Mouse (Mus musculus) spleen, postnatal 10 days (tissue): ENCODE measurements around the gene Slc47a1.
"Not testable (repeated sequence)": the region's sequence is repeated elsewhere in the genome, so short reads cannot be mapped to it uniquely, and the experiment has no call there.

ENCODE experiments used
- DNase-seq, 2 experiments: peaks; one replicate each; pipeline ENCODE4 v3.0.0; 2021 to 2022; ENCODE audit warnings: low spot score in 2 of 2

The Slc47a1 gene

GRCm38 (mm10) chr11:61319233-61319922, 58.8 kb downstream of the Slc47a1 start:
- no peak for DNase-seq

- no peak for DNase-seq
Observed at GRCm38 (mm10) chr11:61316864-61317263, 61.3 kb downstream of the Slc47a1 start.

GRCm38 (mm10) chr11:61310321-61310720, 67.8 kb downstream of the Slc47a1 start:
- DNase-seq, result no peak

GRCm38 (mm10) chr11:61309831-61310230, 68.3 kb downstream of the Slc47a1 start:
- DNase-seq, result no peak

GRCm38 (mm10) chr11:61307795-61308194, 70.3 kb downstream of the Slc47a1 start:
- DNase-seq, result peak in 1 of 2 experiments; percentile 35

GRCm38 (mm10) chr11:61305377-61305776, 72.8 kb downstream of the Slc47a1 start:
- peak; percentile 40 to 73 for DNase-seq

GRCm38 (mm10) chr11:61304535-61304934, 73.6 kb downstream of the Slc47a1 start:
- DNase-seq, result not testable (repeated sequence)

GRCm38 (mm10) chr11:61300716-61301392, 77.3 kb downstream of the Slc47a1 start:
- no peak for DNase-seq

- DNase-seq, result no peak
Observed at GRCm38 (mm10) chr11:61300205-61300604, 77.9 kb downstream of the Slc47a1 start.

- no peak for DNase-seq
Observed at GRCm38 (mm10) chr11:61297901-61298300, 80.2 kb downstream of the Slc47a1 start.

GRCm38 (mm10) chr11:61297326-61297725, 80.8 kb downstream of the Slc47a1 start:
- no peak for DNase-seq

- DNase-seq, result no peak
Observed at GRCm38 (mm10) chr11:61296556-61296955, 81.6 kb downstream of the Slc47a1 start.

- no peak for DNase-seq
Observed at GRCm38 (mm10) chr11:61295556-61295955, 82.6 kb downstream of the Slc47a1 start.

GRCm38 (mm10) chr11:61294431-61294830, 83.7 kb downstream of the Slc47a1 start:
- DNase-seq, result no peak
